Mouse (Mus musculus): ENCODE data around the gene Cpt1b.
A peak's percentile ranks its signal among the peaks of the same experiment; 100 is the strongest.

The Cpt1b gene

GRCm38 (mm10) chr15:89379429-89379828 lies 46.2 kb downstream of the Cpt1b start:
- DNase-seq (ENCODE audit: low spot score): no peak

- DNase-seq (ENCODE audit: low spot score): no peak
Observed at GRCm38 (mm10) chr15:89378831-89379401, 46.7 kb downstream of the Cpt1b start, which contains the start of gene Odf3b. Odf3b (minus strand) TSS chr15:89379282.

- DNase-seq (ENCODE audit: low spot score): no peak
Observed at GRCm38 (mm10) chr15:89377938-89378828, 47.5 kb downstream of the Cpt1b start.

- DNase-seq (ENCODE audit: low spot score): no peak
Observed at GRCm38 (mm10) chr15:89377362-89377761, 48.3 kb downstream of the Cpt1b start.

GRCm38 (mm10) chr15:89376957-89377356 lies 48.7 kb downstream of the Cpt1b start, which contains the start of gene Tymp:
Tymp (minus strand) TSS chr15:89377039.
- DNase-seq (ENCODE audit: low spot score): no peak

GRCm38 (mm10) chr15:89376040-89376439 lies 49.6 kb downstream of the Cpt1b start:
- DNase-seq (ENCODE audit: low spot score): no peak

GRCm38 (mm10) chr15:89374801-89375534 lies 50.7 kb downstream of the Cpt1b start:
- no peak for DNase-seq (ENCODE audit: low spot score)

GRCm38 (mm10) chr15:89374340-89374739 lies 51.3 kb downstream of the Cpt1b start:
- no peak for DNase-seq (ENCODE audit: low spot score)

- DNase-seq (ENCODE audit: low spot score): peak; percentile 92
Observed at GRCm38 (mm10) chr15:89373762-89374248, 51.9 kb downstream of the Cpt1b start, which contains the start of gene Sco2. Sco2 (minus strand) TSS chr15:89373846.

- DNase-seq (ENCODE audit: low spot score): peak; percentile 67
Observed at GRCm38 (mm10) chr15:89373027-89373761, 52.5 kb downstream of the Cpt1b start.

GRCm38 (mm10) chr15:89372536-89372935 lies 53.1 kb downstream of the Cpt1b start:
- no peak for DNase-seq (ENCODE audit: low spot score)

GRCm38 (mm10) chr15:89372068-89372467 lies 53.6 kb downstream of the Cpt1b start:
- DNase-seq (ENCODE audit: low spot score): no peak

Measured in ovary, postnatal 10 days (tissue).